Mouse (Mus musculus): ENCODE data around the gene Pih1d1. TPM values are rescaled to one million over a fixed set of nuclear protein-coding genes. Genes with fewer than 3 reads are reported as not detected.

Gene Pih1d1
- total and polyA plus RNA-seq, 3 experiments = 141 to 148 TPM; not detected in 1

DNA sequence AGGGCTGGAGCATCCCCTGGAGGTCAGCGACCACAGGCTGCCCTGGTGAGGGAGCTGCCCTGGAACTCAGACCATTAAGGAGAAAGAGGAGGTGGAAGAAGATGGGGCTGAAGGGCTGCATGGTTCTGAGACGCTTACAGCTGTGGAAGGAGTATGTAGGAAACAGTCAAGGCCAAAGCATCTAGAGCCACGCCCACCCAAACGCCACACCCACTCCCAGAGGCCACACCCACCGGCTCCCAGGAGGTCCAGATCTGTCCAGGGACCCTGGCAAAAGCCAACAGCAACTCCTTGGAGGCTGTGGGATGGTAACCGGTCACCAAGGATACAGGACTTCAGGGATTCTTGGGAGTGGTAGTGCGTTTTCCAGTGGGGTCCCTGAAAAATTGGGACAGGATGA is 24.4 kb downstream of the Pih1d1 start:
- Histone ChIP-seq H3K79me2 (ENCODE audit: control insufficient read depth, insufficient read depth, low read length, poor library complexity) (no peaks in the 10 kb centered on the region), H3K36me3 (ENCODE audit: control insufficient read depth in 1 of 2, insufficient read depth in 2 of 2, low read length in 2 of 2) (peaks cover 0 to 3% of the 10 kb centered on the region in 2 experiments; a peak in 2 of 4 replicates), H3K4me1 (ENCODE audit: control insufficient read depth in 1 of 2, insufficient read depth in 2 of 2, low read length in 2 of 2) (peaks cover 0 to 5% of the 10 kb centered on the region in 2 experiments; a peak in 2 of 4 replicates), H3K9me3 (replicated peaks; ENCODE audit: insufficient read depth, low read length) (no peaks in the 10 kb centered on the region), H3K27me3 (ENCODE audit: control insufficient read depth in 1 of 2, insufficient read depth in 2 of 2, low read length in 2 of 2) (no peaks in the 10 kb centered on the region), H3K4me3 (ENCODE audit: control insufficient read depth in 1 of 2, insufficient read depth in 1 of 2, low read depth in 2 of 2, low read length in 2 of 2) (no peak overlapping the region), H3K27ac (ENCODE audit: control insufficient read depth, low read depth, low read length) (no peak overlapping the region), H3K9ac (ENCODE audit: control insufficient read depth, low read depth, low read length, poor library complexity, severe bottlenecking) (no peak overlapping the region)
- no peak for DNase-seq (ENCODE audit: low read depth, low spot score)
- TF ChIP-seq ZNF384 (IDR thresholded peaks at IDR 0.05; ENCODE audit: low read depth, low read length) (no peak), CHD2 (IDR thresholded peaks at IDR 0.05; ENCODE audit: low read length) (no peak), UBTF (IDR thresholded peaks at IDR 0.05; ENCODE audit: borderline replicate concordance, insufficient read depth, low read depth, low read length) (no peak), E2F4 (IDR thresholded peaks at IDR 0.05; ENCODE audit: borderline replicate concordance, low read depth, low read length) (no peak), SMC3 (IDR thresholded peaks at IDR 0.05; ENCODE audit: low read depth, low read length) (no peak), TBP (IDR thresholded peaks at IDR 0.05; ENCODE audit: low read depth, low read length) (no peak)

DNA sequence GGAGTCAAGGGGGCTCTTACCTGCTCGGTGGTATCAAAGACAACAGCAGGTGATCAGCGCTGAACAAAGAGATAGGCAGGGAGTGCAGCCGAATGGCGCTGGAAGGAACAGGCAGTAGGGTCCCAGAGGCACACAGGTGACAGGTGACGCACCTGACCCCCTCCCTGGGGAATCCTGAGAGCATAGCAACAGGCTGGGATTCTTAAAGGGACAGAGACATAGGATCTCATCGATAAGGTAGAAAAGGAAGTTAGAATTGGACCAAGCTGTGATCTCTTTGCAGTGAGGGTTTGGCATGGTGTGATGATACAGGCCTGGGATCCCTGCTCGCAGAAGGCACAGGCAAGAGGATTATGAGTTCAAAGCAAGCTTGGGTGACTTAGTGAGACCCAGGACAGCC is 25.4 kb downstream of the Pih1d1 start, which contains the start of gene Gfy:
Gfy (minus strand) TSS at position 101 of the 400 bp plus-strand sequence.
- Histone ChIP-seq H3K36me3 (ENCODE audit: control insufficient read depth in 1 of 2, insufficient read depth in 2 of 2, low read length in 2 of 2) (peaks cover 0 to 3% of the 10 kb centered on the region in 2 experiments; a peak in 2 of 4 replicates), H3K4me1 (ENCODE audit: control insufficient read depth in 1 of 2, insufficient read depth in 2 of 2, low read length in 2 of 2) (peaks cover 0 to 5% of the 10 kb centered on the region in 2 experiments; a peak in 2 of 4 replicates), H3K9ac (ENCODE audit: control insufficient read depth, low read depth, low read length, poor library complexity, severe bottlenecking) (no peak within 1 kb of the TSS), H3K27me3 (ENCODE audit: control insufficient read depth in 1 of 2, insufficient read depth in 2 of 2, low read length in 2 of 2) (no peaks in the 10 kb centered on the region), H3K9me3 (replicated peaks; ENCODE audit: insufficient read depth, low read length) (no peaks in the 10 kb centered on the region), H3K79me2 (ENCODE audit: control insufficient read depth, insufficient read depth, low read length, poor library complexity) (no peaks in the 10 kb centered on the region), H3K4me3 (ENCODE audit: control insufficient read depth in 1 of 2, insufficient read depth in 1 of 2, low read depth in 2 of 2, low read length in 2 of 2) (no peak within 1 kb of the TSS), H3K27ac (ENCODE audit: control insufficient read depth, low read depth, low read length) (no peak within 1 kb of the TSS)
- TF ChIP-seq POLR2AphosphoS2 (IDR thresholded peaks at IDR 0.05; ENCODE audit: low read length) = no peak
- TF ChIP-seq CHD2 (IDR thresholded peaks at IDR 0.05; ENCODE audit: low read length) = no peak
- TF ChIP-seq GABPA (IDR thresholded peaks at IDR 0.05; ENCODE audit: low read depth, low read length) = no peak
- TF ChIP-seq MAX (IDR thresholded peaks at IDR 0.05; ENCODE audit: low read length) = no peak
- no peak for DNase-seq (ENCODE audit: low read depth, low spot score)

DNA sequence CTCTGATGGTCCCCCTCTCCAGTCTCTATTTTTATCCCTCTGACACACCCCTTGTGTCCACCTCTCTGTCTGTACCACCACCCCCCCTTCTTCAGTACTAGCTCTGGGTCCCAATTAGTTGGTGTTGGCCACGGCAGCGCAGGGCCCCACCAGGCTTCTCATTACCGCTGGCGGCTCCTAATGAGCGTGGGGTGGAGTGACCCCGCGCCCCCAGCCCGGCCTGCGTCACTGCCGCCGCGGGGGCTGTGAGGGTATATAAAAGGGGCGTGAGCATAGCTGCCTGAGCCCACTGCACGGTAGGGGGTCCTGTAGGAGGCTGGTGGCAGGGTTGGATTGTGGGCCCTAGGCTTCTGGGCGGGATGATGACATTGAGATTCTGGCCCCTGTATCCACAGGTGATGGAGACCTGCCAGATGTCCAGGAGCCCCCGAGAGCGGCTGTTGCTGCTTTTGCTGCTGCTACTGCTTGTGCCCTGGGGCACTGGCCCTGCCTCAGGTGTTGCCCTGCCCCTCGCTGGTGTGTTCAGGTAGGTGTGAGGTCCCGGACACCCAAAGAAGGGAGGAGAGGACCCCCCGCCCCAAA is 26.9 kb downstream of the Pih1d1 start, which contains the start of gene Pth2:
Pth2 (plus strand) TSS at position 100 of the 582 bp plus-strand sequence.
- no peak within 1 kb of the TSS; the same call in 1 of the 2 replicates for H3K9ac ChIP-seq (ENCODE audit: control insufficient read depth, low read depth, low read length, poor library complexity, severe bottlenecking)
- no peak within 1 kb of the TSS for H3K27ac ChIP-seq (ENCODE audit: control insufficient read depth, low read depth, low read length)
- peaks cover 0 to 3% of the 10 kb centered on the region in 2 experiments; a peak in 2 of 4 replicates for H3K36me3 ChIP-seq (ENCODE audit: control insufficient read depth in 1 of 2, insufficient read depth in 2 of 2, low read length in 2 of 2)
- H3K4me3 ChIP-seq (ENCODE audit: control insufficient read depth in 1 of 2, insufficient read depth in 1 of 2, low read depth in 2 of 2, low read length in 2 of 2) = no peak within 1 kb of the TSS; a peak in 1 of 4 replicates
- H3K9me3 ChIP-seq (replicated peaks; ENCODE audit: insufficient read depth, low read length) = no peaks in the 10 kb centered on the region
- DNase-seq (ENCODE audit: low read depth, low spot score) = no peak
- H3K27me3 ChIP-seq (ENCODE audit: control insufficient read depth in 1 of 2, insufficient read depth in 2 of 2, low read length in 2 of 2) = no peaks in the 10 kb centered on the region
- TF ChIP-seq MAZ (IDR thresholded peaks at IDR 0.05; ENCODE audit: low read depth, low read length) = no peak
- TF ChIP-seq CHD1 (IDR thresholded peaks at IDR 0.05; ENCODE audit: low read depth, low read length) = no peak
- no peak for TF ChIP-seq GABPA (IDR thresholded peaks at IDR 0.05; ENCODE audit: low read depth, low read length)
- no peak for TF ChIP-seq POLR2AphosphoS5 (IDR thresholded peaks at IDR 0.05; ENCODE audit: borderline replicate concordance, low read depth, low read length)
- TF ChIP-seq NRF1 (IDR thresholded peaks at IDR 0.05; ENCODE audit: insufficient read depth, low read depth, low read length, poor library complexity, severe bottlenecking) = no peak
- H3K4me1 ChIP-seq (ENCODE audit: control insufficient read depth in 1 of 2, insufficient read depth in 2 of 2, low read length in 2 of 2) = peaks cover 0 to 5% of the 10 kb centered on the region in 2 experiments; a peak in 2 of 4 replicates
- no peaks in the 10 kb centered on the region for H3K79me2 ChIP-seq (ENCODE audit: control insufficient read depth, insufficient read depth, low read length, poor library complexity)
